Mouse (Mus musculus): Measurements from ENCODE around the gene Gm26602.
A peak's percentile ranks its signal among the peaks of the same experiment; 100 is the strongest.

Gene Gm26602

DNA sequence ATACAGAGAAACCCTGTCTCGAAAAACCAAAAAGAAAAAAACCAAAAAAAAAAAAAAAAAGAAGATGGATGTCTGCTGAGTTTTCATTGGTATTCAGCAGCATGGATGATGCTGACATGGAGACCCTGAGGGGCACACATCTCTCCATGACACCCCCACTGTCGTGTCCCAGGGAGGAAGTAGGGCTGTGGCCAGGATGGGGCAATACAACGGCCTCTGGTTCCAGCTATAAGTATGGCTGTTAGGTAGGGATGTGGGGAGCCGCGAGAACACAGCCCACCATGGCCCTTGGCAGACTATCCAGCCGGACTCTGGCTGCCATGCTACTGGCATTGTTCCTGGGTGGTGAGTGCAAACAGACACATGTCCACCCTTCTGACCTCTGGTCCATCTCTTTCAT, 24.6 kb upstream of the Gm26602 start, which contains the start of gene Elane:
Elane (plus strand) TSS at position 194 of the 400 bp plus-strand sequence.
- DNase-seq: no peak

DNA sequence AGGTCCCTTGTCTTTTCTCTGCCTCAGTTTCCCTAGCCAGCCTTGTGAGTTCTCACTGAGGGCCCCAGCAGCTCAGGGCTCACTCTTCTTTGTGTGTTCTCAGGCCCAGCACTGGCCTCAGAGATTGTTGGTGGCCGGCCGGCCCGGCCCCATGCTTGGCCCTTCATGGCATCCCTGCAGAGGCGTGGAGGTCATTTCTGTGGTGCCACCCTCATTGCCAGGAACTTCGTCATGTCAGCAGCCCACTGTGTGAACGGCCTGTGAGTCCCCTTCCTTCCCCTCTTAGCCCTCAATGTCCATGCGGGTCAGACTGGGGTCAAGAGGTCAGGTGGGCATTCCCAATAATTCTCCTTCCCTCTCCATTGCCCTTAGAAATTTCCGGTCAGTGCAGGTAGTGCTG, 24.0 kb upstream of the Gm26602 start:
- DNase-seq: no peak

DNA sequence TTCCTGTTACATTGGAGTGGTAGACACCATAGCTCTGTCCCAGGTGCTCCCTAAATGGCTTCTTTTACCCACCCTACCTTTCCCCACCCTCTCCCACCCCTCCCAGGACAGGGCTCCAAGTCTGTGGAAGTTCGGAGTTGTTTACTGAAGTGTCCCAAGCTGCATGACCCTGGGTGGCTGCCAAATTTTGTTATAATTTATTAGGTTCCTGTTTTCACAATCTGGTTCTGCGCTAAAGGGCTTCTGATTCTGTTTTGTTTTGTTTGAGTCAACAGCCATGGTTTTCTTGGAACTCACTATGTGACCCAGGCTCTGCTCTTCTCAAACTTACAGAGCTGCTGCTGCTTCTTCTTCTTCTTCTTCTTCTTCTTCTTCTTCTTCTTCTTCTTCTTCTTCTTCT, 21.3 kb upstream of the Gm26602 start:
- no peak for DNase-seq

DNA sequence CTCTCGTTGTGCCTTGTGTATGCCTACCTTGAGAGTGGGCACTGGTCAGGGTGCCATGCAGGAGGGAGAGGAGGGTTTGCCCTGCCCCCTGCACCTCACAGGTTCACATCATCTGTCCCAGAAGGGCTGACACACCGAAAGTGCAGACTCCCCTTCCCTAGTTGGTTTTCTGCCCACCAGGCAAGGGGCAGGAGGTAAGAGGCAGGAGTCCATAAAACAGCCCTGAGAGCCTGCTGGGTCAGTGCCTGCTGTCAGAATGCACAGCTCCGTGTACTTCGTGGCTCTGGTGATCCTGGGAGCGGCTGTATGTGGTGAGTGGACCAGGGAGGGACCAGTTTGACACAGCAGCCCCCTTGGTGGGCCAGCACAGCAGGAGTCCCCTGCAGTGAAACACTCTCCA, 20.0 kb upstream of the Gm26602 start, which contains the start of gene Cfd:
Cfd (plus strand) TSS at position 184 of the 400 bp plus-strand sequence.
- no peak for DNase-seq

DNA sequence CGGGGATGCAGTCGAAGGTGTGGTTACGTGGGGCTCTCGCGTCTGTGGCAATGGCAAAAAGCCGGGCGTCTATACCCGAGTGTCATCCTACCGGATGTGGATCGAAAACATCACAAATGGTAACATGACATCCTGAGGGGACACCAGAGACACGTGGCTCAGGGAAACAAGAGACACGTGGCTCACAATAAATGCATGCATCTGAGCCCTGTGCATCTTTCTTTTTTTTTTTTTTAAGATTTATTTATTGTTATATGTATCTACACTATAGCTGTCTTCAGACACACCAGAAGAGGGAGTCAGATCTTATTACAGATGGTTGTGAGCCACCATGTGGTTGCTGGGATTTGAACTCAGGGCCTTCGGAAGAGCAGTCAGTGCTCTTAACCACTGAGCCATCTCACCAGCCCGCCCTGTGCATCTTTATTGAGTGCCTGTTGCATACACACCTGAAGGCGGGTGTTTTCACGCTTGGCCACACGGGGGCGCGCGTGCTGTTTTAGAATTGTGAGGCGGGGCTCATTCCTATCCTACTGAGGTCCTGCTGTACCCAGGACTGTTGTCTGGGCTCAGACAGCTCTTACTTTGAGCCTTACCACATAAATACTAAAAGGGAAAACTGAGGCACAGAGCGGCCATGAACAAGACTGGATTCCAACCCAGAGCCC, 18.1 kb upstream of the Gm26602 start:
- peak; percentile 60 to 66 for DNase-seq

DNA sequence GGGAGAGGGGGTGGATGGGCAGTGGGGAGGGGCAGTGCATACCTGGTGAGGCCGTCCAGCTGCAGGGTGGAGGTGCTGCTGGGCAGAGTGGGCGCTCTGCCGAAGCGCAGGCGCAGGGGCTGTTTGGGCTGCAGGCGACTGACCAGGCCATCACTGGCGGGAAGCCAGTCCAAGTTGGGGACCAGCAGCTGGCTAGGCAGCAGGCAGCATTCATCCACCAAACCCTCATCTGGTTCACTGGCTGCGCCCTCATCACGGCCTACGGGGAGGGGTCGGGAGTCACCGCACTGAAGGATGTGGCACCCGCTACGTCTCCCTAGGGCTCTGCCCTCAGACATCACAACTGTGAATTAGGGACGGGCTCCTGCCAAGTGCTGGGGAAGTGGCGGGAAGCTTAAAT, 14.3 kb upstream of the Gm26602 start:
- no peak for DNase-seq

DNA sequence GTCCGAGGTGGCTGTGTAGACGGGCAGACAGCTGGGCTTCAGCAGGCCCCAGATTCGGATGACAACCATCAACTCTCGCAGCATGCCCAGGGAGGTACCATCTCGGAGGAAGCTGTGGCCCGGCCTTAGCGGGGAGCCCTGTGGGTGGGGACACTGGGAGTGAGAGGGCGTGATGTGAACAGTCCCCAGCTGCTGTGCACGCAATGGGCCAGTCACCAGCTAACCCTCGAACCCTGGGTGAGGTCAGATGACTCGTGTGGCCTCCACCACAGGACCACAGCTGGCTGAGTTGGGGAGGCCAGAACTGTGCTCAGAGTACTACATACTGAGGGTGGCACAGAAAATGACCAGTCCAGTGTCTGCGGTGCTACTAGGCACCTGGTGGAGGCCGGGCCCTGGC, 13.8 kb upstream of the Gm26602 start:
- no peak for DNase-seq

DNA sequence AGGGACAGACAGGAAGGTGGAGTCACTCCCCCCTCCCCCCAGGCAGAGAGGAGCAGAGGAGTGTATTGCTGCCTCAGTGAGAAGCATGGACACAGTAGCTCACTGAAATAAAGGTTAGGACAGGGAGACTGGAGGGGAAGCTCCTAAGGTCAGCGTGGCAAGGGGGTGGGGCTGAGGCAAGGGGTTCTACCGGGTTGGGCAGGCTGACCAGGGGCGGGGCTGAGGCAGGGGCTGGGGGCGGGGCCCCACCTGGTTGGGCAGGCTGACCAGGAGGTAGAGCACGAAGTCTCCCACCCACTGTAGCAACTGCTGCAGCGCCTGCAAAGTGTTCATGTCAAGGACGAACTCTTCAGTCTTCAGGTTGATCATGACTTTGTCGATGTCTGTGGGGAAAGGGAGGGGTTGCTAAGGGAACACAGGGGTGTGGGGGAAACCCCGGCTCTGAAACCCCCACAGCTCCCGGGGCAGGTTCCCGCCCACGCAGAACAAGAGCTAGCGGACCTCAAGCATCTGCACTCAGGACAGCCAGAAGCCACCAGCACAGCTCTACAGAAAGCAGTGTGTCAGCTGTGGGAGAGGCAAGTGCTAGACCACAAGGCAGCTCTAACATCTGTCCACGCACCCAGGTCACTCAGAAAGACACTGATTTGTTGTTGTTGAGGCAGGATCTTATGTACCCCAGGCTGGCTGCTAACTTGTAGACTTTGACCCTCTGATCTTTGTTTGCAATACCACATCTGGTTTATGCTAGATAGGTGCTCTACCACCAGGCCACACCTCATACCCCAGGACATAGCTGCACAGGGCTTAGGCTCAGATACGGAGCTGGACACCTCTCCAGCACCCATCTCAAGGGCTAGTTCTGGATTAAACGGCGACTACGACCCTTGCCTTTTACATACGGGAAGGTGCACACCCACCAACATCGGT, 13.1 kb upstream of the Gm26602 start:
- DNase-seq: no peak

DNA sequence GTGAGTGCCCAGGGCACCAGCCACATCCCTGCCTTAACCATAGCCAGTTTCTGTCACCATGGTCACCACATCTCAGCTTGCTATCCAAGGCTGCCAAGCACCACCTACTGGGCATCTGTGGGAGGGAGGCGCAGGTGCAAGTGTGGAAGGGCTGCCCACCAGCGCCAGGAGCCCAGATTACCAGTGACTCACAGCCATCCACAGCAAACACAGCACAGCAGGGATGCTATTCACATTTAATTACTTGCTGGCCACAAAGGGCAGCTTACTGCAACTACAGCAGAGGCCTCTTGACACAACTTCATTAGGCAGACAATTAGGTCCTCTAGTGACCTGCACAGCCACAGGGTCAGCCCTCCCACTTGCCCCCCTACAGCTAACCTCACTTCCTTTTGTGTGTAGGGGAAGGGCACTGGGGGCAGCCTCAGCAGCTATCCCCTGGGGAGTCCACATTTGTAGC, 9.7 kb upstream of the Gm26602 start:
- DNase-seq: no peak

DNA sequence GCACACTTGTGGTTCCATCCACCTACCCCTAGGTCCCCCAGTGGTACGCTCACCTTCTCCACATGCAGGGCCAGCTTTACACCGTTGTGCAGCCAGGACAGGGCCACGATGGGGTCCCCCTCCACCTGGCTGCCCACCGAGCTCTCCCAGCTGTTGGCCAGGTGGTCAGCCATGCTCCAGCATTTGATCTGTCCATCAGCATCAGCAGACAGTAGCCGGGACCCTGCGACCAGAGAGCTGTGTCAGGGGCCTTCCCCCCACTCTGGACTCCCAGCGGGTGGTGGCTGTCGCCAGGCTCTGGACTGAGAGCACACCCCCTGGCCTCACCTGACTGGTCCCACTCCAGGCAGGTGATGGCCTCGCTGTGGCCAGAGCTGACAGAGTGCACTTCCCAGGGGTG, 3.9 kb upstream of the Gm26602 start:
- DNase-seq: no peak

DNA sequence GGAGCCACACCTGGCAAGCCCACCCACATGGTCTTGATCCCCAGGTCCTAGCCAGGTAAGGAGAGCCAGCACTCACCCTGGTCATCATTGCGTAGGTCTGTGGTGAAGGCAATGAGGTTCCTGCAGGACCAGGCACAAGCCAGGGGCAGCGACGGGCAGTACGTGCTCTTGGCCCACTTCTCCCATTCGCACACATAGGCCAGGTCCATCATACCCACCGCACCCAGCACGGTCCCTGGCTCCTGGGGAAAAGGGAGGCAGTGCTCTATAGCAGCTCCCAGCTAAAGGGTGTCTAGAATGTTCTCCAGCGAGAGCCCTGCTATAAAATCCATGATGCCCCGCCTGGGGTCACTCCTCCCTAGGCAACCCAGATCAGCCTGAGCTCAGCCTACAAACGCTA, 3.2 kb upstream of the Gm26602 start:
- no peak for DNase-seq

DNA sequence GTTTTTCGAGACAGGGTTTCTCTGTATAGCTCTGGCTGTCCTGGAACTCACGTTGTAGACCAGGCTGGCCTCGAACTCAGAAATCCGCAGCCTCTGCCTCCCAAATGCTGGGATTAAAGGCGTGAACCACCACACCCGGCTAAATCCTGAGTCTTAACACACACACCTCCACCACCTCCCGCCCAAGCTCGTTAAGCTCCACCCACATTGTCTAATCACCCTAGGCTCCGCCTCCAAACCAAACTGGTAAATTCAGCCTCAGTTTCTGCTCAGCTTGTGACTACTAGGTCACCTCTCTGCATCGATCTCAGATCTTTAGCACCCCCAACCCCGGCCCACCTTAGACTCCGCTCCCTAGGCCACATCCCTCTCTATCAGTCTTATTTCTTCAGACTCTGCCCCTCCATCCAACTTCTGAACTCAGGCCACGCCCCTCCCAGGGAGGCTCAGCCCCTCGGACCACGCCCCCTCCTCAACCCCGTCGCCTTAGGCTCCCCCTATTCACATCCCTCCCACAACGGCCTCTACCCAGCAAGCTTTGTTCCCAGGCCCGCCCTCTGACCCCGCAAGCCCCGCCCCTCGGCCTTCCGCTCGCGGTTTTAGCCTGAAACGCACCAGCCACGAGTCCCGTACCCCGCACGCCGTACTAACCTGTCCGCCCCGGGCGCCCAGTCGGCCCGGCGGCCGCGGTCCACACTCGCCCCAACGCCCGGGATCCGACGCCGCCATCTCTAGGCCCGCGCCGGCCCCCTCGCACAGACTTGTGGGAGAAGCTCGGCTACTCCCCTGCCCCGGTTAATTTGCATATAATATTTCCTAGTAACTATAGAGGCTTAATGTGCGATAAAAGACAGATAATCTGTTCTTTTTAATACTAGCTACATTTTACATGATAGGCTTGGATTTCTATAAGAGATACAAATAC, 2.2 kb upstream of the Gm26602 start, which contains the start of gene Med16:
Med16 (minus strand) TSS at position 757 of the 925 bp plus-strand sequence.
- peak; percentile 97 for DNase-seq

DNA sequence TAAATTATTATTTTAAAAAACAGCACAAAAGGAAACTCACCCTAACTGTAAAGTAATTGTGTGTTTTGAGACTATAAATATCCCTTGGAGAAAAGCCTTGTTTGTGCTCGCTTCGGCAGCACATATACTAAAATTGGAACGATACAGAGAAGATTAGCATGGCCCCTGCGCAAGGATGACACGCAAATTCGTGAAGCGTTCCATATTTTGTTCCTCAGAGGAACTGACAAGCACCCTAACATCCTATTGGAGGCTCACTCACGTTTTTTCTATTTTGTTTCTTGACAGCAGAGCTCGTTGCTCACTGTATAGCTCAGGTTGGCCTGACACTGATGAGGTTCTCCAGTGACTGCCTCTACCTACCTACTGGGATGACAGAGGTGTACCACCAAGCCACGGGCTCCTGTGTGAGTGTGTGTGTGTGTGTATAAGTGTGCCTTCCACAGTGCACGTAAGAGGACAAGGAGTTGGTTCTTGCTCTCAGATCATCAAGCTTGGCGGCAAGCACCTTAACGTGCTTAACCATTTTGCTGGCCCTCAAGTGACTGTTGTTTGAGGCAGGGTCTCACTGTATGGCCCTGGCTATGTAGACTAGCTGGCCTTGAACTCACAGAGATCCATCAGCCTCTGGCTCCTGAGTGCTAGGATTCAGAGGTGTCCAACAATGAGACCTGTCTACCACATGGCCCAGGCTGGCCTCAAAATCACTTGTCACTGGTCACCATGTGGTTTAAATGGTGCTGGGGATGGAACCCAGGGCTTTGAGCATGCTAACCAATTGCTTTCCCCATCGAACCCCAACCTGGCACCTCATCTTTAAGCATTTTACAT, 1.3 kb upstream of the Gm26602 start:
- DNase-seq: no peak

DNA sequence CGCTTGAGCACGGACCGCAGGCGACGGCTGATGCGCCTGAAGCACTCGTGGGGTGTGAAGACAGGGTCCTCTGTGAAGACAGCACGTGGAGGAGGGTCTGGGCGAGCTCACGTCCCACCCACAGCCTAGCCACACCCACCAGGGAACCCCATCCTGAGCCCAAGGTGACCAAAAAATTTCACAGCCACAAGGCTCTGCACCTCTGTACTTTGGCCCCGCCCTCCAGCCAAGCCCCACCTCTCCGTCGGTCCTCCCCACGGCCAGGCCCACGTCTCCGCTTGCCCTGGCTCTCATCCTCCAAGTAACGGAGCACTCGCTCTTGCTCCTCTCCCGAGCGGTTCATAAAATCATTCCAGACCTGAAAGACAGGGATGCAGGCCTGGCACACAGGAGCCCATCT, 1.8 kb downstream of the Gm26602 start:
- no peak for DNase-seq

DNA sequence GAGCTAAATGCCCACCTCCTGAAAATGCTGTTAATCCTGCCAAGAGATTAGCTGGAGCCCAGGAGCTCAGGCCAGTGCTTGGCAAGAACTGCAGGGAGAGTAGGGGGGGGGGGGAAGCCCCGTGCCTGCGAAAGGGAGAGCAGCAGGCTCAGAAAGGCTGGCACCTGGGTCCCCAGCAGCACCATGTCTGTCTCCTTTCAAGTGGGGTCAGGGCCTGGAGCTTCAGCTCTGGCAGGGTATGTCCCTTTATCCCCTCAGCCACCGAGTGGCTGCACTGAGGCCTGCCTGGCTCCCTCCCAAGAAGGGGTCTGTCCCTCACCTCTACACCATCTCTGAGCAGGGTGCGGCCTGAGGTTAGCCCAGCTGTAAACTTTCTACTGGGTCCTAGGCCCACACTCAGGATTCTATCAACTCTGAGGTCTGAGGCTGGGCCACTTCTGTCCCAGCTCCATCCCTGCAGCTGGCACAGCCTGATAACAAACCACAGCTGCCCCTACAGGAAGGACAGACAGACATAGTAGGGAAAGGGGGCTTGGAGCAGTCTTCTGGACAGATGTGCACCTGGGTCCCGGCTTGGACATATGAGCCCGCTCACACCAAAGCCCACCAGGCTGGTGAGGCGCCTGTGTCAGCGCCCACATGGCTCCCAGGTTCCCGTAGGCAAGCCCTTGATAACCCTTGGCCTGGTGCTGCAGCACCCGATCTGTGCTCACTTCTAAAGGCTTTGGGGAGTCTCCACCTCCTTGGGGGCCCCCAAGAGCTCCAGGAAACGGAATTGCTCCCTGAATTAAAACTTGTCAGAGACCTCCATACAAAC, 3.7 kb downstream of the Gm26602 start:
- no peak for DNase-seq

DNA sequence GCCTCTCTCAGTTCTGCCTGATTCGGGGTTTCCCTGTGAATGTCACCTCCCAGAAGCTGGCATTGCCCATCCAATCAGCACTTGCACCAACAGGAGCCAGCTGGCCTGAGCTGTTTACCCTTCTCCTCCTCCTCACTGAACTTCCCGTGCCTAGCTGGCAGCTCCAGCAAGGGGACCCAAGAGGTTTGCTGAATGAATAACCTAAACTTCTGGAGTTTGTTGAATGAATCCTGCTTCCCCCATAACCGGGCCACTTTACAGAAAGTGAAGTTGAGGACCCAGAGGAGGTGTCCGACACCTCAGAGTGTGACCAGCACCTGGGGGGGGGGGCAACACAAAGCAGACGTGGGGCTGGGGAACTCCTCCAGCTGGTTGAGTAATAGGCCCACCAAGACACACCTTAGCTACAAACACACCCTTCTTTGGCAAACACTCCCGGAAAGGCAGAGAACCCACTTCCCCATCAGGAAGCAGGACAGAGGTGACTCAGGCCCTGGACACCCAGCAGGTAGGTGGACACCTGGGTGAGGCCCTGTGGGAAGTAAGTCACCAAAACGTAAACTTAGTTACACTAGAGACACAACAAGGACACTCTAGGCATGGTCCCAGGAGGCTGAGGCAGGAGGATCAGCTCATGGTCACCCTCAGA, 4.4 kb downstream of the Gm26602 start:
- no peak for DNase-seq

DNA sequence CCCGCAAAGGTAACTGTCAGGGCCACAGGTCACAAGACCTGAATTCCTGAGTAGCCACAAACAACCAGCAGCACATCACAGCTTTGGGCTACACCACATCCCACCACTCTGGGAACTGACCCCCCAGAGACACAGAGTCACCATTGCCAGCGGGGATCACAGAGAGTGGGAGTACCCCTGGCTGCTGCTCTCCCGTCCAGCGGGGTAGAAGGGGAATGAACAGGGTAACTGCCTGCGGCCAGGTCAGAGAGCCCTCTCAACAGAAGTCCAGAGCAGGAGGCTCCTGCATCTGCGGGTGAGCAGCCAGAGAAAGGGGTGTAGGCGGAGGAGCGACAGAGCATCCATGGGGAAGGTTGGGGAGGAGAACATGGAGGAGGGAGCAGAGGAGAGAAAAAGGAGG, 5.4 kb downstream of the Gm26602 start:
- no peak for DNase-seq

DNA sequence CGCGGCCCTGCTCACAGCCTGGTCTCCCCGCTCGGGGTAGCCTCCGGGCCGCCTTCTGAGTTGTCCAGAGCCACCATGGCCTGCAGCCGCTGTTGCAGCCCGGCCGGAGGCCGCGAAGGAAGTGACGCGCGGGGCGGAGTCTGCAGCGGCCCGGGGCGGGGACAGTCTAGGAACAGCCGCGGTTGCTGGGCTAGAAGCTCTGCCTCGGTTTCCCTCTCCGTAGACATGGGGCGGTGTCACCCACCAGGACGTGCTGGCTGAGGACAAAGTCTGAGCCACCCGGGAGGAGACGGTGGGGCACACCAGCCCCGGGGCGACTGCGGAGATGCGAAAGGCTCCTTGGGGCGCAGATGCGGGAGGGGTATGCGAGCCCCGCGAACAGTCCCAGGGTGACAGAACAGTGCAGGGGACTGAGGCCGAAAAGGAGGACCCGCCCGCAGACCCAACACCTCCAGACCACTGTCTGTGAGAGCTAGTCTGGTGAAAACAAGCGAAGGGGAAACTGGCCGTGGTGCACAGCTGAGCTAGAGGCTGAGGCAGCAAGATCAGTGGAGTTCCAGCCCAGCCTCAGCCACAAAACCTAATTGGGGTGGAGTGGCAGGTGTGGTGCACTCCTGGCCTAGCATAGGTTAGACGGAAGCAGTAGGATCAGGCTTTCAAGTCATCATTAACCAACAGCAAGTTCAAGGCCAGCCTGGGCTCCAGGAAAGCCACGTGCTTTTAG, 6.3 kb downstream of the Gm26602 start, which contains the start of gene Kiss1r:
Kiss1r (plus strand) TSS at position 164 of the 724 bp plus-strand sequence.
- DNase-seq: peak; percentile 75 to 81

DNA sequence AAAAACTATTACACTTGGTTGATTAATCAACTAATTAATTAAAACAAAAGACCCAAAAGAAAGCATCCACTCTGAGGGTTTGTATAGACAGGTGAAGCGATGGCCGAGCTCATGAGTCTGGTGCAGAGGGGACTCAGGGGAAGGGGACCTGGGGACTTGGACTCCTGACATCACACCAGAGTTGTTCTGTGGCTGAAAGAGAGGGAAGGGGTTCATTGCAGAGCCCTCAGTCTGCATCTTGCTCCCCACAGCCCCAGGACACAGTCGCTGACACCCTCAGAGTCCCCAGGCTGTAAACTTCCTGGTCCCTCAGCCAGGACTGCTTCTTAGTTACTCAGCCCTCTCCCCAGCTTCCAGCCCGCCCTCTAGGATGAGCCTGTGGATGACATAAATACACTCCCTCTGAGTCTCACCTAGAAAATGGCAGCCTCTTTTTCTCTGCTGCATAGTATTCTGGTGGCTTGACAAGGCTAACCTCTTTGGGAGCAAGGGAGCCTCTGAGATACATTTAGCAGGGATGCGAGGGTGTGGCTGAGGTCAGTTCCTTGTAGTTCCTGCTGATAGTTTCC, 7.0 kb downstream of the Gm26602 start:
- no peak for DNase-seq

Data from thymus, adult 18-20 months (tissue).